Mouse (Mus musculus) limb, embryonic 15.5 days (tissue): ENCODE results near the gene Lima1. TPM values are rescaled to one million over a fixed set of nuclear protein-coding genes. Genes with fewer than 3 reads are reported as not detected.

ENCODE experiments used
- ATAC-seq: fragments of 200-750 bp; cut with Nextera tagmentation; 2 replicates; pipeline ENCODE4 v1.8.0; 2017; ENCODE audit warnings: low read depth, moderate TSS enrichment; ENCODE audit not compliant: insufficient number of reproducible peaks, low FRiP score, low TSS enrichment
- H3K27ac ChIP-seq: fragments of 300-500 bp; sonication (generic); 2 replicates; pipeline ENCODE4 v1.5.1; 2015; ENCODE audit warnings: moderate library complexity, mild to moderate bottlenecking, inconsistent platforms
- H3K27me3 ChIP-seq: fragments of 300-500 bp; sonication (generic); 2 replicates; pipeline ENCODE4 v1.6.1; 2015; ENCODE audit warnings: inconsistent platforms
- H3K36me3 ChIP-seq: fragments of 300-500 bp; sonication (generic); 2 replicates; pipeline ENCODE4 v1.6.1; 2015; ENCODE audit warnings: inconsistent platforms
- H3K4me1 ChIP-seq: fragments of 300-500 bp; sonication (generic); 2 replicates; pipeline ENCODE4 v1.6.1; 2015; ENCODE audit warnings: inconsistent platforms
- H3K4me2 ChIP-seq: fragments of 300-500 bp; sonication (generic); 2 replicates; pipeline ENCODE4 v1.6.1; 2015; ENCODE audit warnings: mild to moderate bottlenecking, inconsistent platforms
- H3K4me3 ChIP-seq: fragments of 300-500 bp; sonication (generic); 2 replicates; pipeline ENCODE4 v1.5.1; 2015; ENCODE audit warnings: mild to moderate bottlenecking, inconsistent platforms
- H3K9ac ChIP-seq: fragments of 300-500 bp; sonication (generic); 2 replicates; pipeline ENCODE4 v1.6.1; 2015; ENCODE audit warnings: inconsistent platforms
- H3K9me3 ChIP-seq: fragments of 300-500 bp; sonication (generic); 2 replicates; pipeline ENCODE4 v1.6.1; 2016; ENCODE audit warnings: inconsistent platforms
- WGBS: fragments of 180-500 bp; shearing (Covaris S2); methylation state at CpG from one replicate; pipeline ENCODE4 v1.1.7; 2015; 5-methylcytosine and 5-hydroxymethylcytosine counted together
- polyA plus RNA-seq: library from polyadenylated mRNA; unstranded; fragments of >200 nt; fragmentation: Nextera tagmentation; extraction: Ambion mirVana; gene quantifications from 2 replicates; pipeline ENCODE4 v1.2.1, GENCODE M21; 2015

Lima1 gene
- polyA plus RNA-seq, 1 experiment from 2014 or later: 91.6 TPM

DNA sequence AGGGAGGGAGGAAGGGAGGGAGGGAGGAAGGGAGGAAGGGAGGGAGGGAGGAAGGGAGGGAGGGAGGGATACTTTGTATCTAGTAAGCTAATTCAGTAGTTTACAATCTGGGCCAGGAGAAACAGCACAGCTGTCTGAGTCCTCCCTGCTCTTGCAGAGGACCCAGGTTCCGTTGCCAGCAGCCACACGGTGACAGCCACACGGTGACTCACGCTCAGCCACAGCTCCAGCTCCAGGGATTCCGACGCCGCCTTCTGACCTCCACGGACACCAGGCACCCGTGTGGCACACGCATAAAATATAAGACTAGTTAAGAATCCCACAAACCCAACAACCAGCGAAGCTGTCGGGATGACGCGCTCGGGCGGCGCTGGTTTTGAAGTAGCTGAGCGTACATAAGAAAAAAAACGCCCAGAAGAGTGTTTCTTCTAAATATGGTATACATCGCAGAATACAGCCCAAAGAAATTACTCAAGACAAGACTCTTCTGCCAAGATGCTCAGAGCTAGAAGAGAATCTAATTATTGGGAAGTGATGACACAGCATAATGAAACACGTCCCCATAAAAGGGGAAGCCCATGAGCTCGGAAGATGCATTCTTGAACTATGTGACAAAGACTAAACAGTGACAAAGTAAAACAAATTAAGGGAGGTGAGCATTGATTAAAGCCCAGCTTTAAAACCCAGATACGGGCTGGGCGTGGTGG lies 60.5 kb downstream of the Lima1 start:
- H3K4me2 ChIP-seq: no peak overlapping the region
- H3K27ac ChIP-seq: no peak overlapping the region
- ATAC-seq: no peak
- no peaks in the 10 kb centered on the region for H3K9me3 ChIP-seq
- H3K9ac ChIP-seq: no peak overlapping the region
- H3K4me3 ChIP-seq: no peak overlapping the region
- H3K36me3 ChIP-seq: peaks cover 15% of the 10 kb centered on the region
- 81% methylated on average over 24 of the region's 24 CpGs for WGBS
- H3K4me1 ChIP-seq: peaks cover 15% of the 10 kb centered on the region; the same call in 1 of the 2 replicates
- H3K27me3 ChIP-seq: no peaks in the 10 kb centered on the region

DNA sequence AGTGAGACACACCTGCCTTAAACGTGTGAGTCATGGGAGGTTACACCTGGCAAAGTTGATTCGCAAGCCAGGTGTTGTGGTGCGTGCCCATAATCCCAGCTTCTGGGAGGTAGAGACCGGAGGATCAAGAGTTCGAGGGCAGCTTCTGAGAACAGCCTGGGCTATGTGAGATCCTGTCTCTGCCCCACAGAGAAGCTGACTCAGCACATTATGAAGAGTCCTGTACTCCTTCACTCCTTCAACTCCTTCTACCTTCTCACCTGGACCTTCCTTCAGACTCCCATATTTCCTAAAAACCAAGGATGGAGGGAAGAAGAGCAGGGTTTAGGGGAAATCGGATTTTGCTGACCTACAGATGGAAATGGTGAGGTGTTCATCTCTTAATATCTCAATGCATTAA lies 61.6 kb downstream of the Lima1 start:
- Histone ChIP-seq H3K4me3 (no peak overlapping the region), H3K27ac (no peak overlapping the region), H3K4me2 (no peak overlapping the region), H3K9me3 (no peaks in the 10 kb centered on the region), H3K4me1 (peaks cover 16% of the 10 kb centered on the region; the same call in 1 of the 2 replicates), H3K9ac (no peak overlapping the region), H3K36me3 (peaks cover 15% of the 10 kb centered on the region), H3K27me3 (no peaks in the 10 kb centered on the region)
- 94% methylated on average over 6 of the region's 6 CpGs for WGBS
- ATAC-seq: no peak

DNA sequence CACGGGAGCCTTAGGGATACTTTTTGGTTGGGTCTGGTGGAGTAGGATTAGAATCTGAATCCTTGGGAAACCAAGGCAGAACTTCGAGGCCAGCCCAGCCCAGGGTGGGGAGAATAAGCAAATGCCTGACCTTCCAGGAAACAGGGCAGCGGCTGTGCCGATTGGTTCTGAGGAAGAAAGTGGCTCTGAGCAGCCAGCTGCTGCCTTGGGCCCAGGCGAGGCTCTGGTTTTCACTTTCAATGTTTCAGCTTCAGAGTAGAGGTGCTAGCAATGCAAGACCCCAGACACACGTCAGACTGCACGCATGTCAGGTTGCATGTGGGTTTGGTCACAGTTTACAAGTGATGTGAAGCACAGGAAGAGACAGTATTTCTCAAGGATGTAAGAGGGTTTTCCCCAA lies 63.2 kb downstream of the Lima1 start:
- no peak for ATAC-seq
- Histone ChIP-seq H3K4me1 (peaks cover 28% of the 10 kb centered on the region), H3K27me3 (no peaks in the 10 kb centered on the region), H3K4me2 (no peak overlapping the region), H3K9ac (no peak overlapping the region), H3K9me3 (no peaks in the 10 kb centered on the region), H3K4me3 (no peak overlapping the region), H3K36me3 (peaks cover 17% of the 10 kb centered on the region), H3K27ac (peak overlapping the region; percentile 3; the same call in 1 of the 2 replicates)
- 52% methylated on average over 7 of the region's 7 CpGs for WGBS

DNA sequence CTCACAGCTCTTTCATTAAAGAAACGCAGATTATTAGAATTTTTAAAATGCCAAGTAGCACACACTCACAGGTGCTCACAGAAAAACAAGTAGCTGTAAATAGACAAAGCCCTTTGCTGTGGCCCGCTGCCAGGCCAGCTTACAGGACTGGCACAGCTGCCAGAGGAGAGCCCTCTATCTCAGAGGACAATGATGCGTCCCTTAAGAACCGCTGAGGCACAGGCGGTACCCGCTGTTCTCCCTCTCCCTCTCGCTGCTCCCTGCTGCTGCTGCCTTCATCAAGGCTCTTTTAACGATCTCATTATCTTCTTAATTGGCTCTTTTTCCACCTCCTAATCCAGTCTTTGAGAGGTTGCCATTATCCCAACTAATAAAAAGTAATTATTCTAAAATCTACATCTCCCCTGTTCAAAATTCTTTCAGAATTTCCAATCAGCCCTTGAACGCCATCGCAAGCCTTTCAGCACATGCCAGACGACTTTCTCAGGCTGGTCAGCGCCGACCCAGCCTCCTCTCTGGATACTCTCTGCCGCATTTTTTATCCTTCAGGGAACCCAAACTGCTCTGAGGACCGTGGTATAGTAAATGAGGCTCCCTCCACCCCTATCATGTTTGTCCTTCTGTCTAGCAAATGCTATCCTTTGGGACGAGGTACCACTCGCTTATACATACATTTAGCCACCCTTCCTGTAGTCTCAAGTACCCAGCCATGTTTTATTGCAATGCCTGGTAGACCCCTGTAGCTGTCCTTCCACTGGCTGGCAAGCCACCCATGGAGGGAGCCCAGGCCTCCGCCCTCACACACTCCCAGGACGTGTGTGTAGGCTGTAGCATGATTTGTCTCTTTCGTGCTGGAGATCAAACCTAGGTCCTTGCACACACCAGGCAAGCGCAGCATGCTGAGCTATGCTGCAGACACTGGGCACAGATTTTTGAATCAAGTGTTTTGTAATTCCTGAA lies 67.2 kb downstream of the Lima1 start:
- Histone ChIP-seq H3K9ac (no peak overlapping the region), H3K36me3 (peaks cover 24% of the 10 kb centered on the region), H3K4me3 (no peak overlapping the region), H3K4me2 (no peak overlapping the region), H3K27ac (peak overlapping the region; percentile 33), H3K4me1 (peaks cover 38% of the 10 kb centered on the region), H3K9me3 (no peaks in the 10 kb centered on the region), H3K27me3 (no peaks in the 10 kb centered on the region)
- 36% methylated on average over 21 of the region's 21 CpGs for WGBS
- no peak for ATAC-seq

DNA sequence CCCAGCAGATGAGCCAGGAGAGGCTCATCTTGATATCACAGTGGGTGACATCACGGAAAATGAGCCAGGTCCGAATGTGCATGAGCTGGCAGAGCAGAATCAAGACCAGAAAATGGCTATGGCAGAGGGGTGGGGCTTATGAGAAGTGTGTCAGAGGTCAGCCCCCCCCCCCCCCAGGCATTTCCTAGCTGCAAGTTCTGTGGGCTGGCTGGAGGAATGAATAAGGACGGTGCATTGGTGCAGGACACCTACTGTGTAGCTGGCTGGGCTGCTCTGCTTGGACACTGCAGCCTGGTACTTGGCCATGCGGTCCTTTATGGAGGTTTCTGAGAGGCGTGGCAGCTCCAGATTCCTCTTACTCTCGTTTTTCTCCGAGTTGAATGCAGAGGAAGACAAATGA lies 69.1 kb downstream of the Lima1 start:
- no peak for ATAC-seq
- H3K9ac ChIP-seq: no peak overlapping the region
- no peak overlapping the region for H3K4me3 ChIP-seq
- no peaks in the 10 kb centered on the region for H3K27me3 ChIP-seq
- no peak overlapping the region for H3K27ac ChIP-seq
- H3K4me2 ChIP-seq: no peak overlapping the region
- H3K4me1 ChIP-seq: peaks cover 37% of the 10 kb centered on the region
- peaks cover 28% of the 10 kb centered on the region for H3K36me3 ChIP-seq
- 56% methylated on average over 7 of the region's 7 CpGs for WGBS
- H3K9me3 ChIP-seq: no peaks in the 10 kb centered on the region

DNA sequence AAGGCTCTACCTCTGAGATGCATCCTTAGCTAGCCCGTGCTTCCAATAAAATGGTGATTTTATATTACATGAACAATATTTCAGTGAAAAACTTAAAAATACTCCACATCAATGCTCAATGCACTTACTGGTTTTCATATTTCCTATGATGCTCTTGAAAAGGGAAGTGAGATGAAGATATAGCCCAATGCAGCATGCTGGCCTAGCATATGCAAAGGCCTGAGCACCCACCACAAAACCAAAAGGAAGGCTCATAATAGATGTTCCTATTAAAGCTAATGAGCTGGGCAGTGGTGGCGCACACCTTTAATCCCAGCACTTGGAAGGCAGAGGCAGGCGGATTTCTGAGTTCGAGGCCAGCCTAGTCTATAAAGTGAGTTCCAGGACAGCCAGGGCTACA lies 69.6 kb downstream of the Lima1 start:
- H3K4me1 ChIP-seq: peaks cover 37% of the 10 kb centered on the region
- H3K9ac ChIP-seq: no peak overlapping the region
- no peak overlapping the region for H3K4me2 ChIP-seq
- H3K36me3 ChIP-seq: peaks cover 32% of the 10 kb centered on the region
- H3K27me3 ChIP-seq: no peaks in the 10 kb centered on the region
- no peaks in the 10 kb centered on the region for H3K9me3 ChIP-seq
- H3K4me3 ChIP-seq: no peak overlapping the region
- H3K27ac ChIP-seq: no peak overlapping the region
- WGBS: 92% methylated on average over 4 of the region's 4 CpGs
- no peak for ATAC-seq

DNA sequence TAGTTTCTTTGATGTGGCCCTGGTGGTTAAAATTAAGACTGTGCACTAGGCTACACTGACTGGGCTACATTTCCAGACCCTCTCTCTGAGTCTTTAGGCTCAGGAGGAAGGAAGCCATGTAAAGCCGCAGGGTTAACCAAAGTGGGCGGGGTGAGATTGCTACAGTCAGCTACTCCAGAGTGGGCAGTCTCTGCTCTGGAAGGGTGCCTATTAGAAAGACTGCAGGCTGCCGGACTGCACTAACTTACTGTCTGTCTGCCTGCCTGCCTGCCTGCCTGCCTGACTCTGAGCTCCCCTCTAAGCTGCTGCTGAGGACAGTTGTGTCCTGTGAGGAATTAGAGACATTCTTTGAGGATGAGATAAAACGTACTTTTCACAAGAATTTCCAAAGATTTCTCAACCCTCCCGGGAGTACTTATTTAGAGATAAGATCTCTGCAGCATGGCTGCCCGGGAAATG lies 72.0 kb downstream of the Lima1 start:
- H3K9me3 ChIP-seq: no peaks in the 10 kb centered on the region
- H3K9ac ChIP-seq: no peak overlapping the region
- H3K4me1 ChIP-seq: peaks cover 52% of the 10 kb centered on the region
- ATAC-seq: peak; percentile 75
- peaks cover 45% of the 10 kb centered on the region for H3K36me3 ChIP-seq
- peak overlapping the region; percentile 67 for H3K27ac ChIP-seq
- no peak overlapping the region for H3K4me3 ChIP-seq
- 11% methylated on average over 6 of the region's 6 CpGs for WGBS
- H3K27me3 ChIP-seq: no peaks in the 10 kb centered on the region
- H3K4me2 ChIP-seq: no peak overlapping the region

DNA sequence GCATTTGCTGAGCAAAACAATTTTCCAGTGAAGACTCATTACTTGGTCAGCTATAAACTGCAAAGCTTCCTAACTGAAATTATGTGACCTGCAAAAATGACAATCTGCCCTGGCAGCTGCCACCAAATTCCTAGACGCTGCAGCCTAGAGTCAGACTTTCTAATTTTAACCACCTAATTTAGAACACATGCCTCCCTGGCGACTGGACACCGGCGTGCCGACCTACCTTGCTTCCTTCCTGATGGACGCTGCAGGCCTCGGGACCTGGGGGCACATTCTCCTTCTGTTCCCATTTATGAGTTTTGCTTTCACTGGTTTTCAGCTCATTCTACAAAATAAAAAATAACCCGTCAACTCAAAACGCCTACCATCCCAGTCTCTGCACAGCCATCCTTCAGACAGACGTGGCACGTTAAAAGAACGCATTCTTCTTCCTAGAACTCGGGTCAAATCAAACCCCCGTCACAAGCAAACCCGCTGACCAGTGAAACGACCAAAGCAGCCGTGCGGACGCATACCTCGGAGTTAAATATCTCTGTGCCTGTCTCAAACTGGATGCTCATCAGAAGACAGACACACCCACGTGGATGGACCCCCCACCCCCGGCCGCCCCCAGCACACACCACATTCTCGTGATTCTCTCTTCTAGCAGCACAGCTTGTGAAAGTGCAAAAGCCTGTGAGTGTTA lies 73.2 kb downstream of the Lima1 start:
- no peaks in the 10 kb centered on the region for H3K9me3 ChIP-seq
- H3K4me2 ChIP-seq: peak overlapping the region; percentile 4; the same call in 1 of the 2 replicates
- H3K9ac ChIP-seq: no peak overlapping the region
- no peak overlapping the region for H3K4me3 ChIP-seq
- 20% methylated on average over 24 of the region's 24 CpGs for WGBS
- H3K27ac ChIP-seq: peak overlapping the region; percentile 67
- H3K4me1 ChIP-seq: peaks cover 53% of the 10 kb centered on the region
- H3K36me3 ChIP-seq: peaks cover 43% of the 10 kb centered on the region
- no peak for ATAC-seq
- H3K27me3 ChIP-seq: no peaks in the 10 kb centered on the region

DNA sequence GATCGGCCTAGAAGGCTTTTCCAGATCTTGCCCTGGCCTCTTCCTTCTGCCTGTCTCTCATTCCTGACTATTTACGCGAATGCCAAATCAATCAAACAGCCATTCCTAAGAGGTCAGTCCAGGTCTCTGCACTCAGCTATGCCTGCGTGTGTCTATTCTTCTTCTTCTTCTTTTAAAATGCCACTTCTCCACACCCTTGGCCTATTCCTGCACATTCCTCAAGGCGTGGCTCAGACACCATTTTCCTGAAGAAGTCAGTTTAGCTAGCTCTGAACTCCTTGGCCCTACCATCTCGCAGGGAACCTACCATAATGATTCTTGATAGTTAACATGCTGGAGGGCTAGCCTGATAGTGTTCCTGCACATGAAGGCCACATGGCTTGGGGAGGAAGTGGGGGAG lies 75.5 kb downstream of the Lima1 start:
- no peak overlapping the region for H3K4me3 ChIP-seq
- no peaks in the 10 kb centered on the region for H3K9me3 ChIP-seq
- no peak overlapping the region for H3K4me2 ChIP-seq
- H3K4me1 ChIP-seq: peaks cover 60% of the 10 kb centered on the region
- WGBS: 68% methylated on average over 6 of the region's 6 CpGs
- H3K27ac ChIP-seq: peak overlapping the region; percentile 76; the same call in 1 of the 2 replicates
- no peak overlapping the region for H3K9ac ChIP-seq
- ATAC-seq: no peak
- H3K27me3 ChIP-seq: no peaks in the 10 kb centered on the region
- H3K36me3 ChIP-seq: peaks cover 38% of the 10 kb centered on the region

DNA sequence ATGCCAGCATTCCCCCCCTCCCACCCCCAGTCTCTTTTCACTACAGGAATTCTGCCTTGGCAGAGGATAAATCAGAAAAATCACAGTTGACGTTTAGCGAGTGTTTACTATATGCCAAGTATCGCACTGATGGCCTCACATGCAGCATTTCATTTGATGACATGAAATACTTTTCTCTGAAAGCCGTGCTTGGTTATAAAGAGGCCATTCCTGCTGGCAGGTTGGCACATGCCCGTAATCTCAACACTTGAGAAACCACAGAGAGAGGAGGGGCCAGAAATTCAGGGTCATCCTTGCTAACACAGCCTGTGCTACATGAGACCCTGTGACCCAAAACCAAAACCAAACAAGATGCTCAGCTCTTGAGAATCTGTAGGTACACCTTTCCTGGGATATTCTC lies 77.4 kb downstream of the Lima1 start:
- Histone ChIP-seq H3K9me3 (no peaks in the 10 kb centered on the region), H3K27me3 (no peaks in the 10 kb centered on the region), H3K4me1 (peaks cover 48% of the 10 kb centered on the region), H3K4me2 (no peak overlapping the region), H3K4me3 (no peak overlapping the region), H3K27ac (peak overlapping the region; percentile 76), H3K9ac (no peak overlapping the region), H3K36me3 (peaks cover 54% of the 10 kb centered on the region)
- ATAC-seq: no peak
- WGBS: 27% methylated on average over 5 of the region's 5 CpGs

DNA sequence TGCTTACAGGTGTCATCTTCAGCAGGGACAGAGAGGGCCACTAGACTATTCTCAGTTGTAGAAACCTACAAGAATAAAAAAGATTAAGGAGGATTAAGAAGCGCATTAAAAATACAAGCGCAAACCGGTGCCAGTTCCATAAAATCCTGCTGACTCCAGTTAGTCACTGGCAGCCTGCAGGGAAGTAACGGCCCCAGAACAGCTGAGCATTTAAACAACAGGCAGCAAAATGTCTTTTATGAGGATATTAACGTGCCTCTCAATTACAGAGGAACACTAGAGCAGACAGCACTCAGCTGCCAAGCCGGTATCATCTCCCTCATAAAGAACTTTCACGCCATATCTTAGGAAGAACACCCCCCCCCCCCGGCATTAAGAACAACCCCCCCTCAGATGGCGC lies 78.5 kb downstream of the Lima1 start:
- Histone ChIP-seq H3K4me3 (no peak overlapping the region), H3K36me3 (peaks cover 65% of the 10 kb centered on the region), H3K27ac (peak overlapping the region; percentile 50), H3K4me1 (peaks cover 36% of the 10 kb centered on the region), H3K4me2 (no peak overlapping the region), H3K9ac (no peak overlapping the region), H3K27me3 (no peaks in the 10 kb centered on the region), H3K9me3 (no peaks in the 10 kb centered on the region)
- ATAC-seq: 0 out of 2 replicates have a peak, but pooled peaks have one; percentile 28
- WGBS: 29% methylated on average over 9 of the region's 9 CpGs
